ENCODE assay signal across 10 mouse cellular contexts in the genomic region with DNA sequence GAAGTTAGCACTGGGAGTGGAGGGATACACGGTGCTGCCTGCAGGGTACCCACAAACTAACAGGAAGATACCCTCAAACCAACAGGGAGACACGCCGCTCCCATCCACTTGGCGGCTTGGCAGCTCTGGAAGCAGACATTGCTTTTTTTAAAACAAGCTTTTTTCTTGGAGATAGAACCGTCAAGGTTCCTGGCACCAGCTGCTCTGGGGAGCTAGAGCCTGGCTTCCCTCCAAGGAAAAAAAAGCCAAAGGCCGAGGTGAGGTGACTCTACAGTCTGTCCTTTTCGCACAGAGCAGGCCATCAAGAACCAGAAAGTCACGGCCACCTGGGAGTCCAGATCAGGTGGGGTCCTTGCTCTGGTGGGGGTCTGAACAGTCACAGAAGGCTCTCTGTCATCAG.
DNase-seq lines count a peak whose midpoint lies in the region; ATAC-seq and TF ChIP-seq lines count a peak whose summit lies in the region.
"Had no signal": no experiment of that assay in that cellular context is flagged by ENCODE, and none has a peak within 500 bp of the region (broad histone marks: within the 10 kb centered on the region; RNA-seq: fewer than 3 reads in every experiment).

No protein-coding gene starts in this region.

- peaks cover 69% of the 10 kb centered on the region for H3K4me1 ChIP-seq in hindbrain, embryonic 10.5 days (replicated peaks)
- peaks cover 18% of the 10 kb centered on the region for H3K4me1 ChIP-seq in hindbrain, embryonic 16.5 days (ENCODE audit: control insufficient read depth, insufficient read depth, low read depth, low read length)
- H3K4me1 ChIP-seq in stomach, embryonic 14.5 days (ENCODE audit: control insufficient read depth, insufficient read depth, low read length) = peaks cover 10% of the 10 kb centered on the region; the same call in 1 of the 2 replicates
- H3K4me1 ChIP-seq in stomach, postnatal 0 days (replicated peaks; ENCODE audit: control insufficient read depth, insufficient read depth) = no peaks in the 10 kb centered on the region
- peaks cover 44% of the 10 kb centered on the region for H3K4me1 ChIP-seq in heart, embryonic 16.5 days (ENCODE audit: control insufficient read depth, insufficient read depth, low read length)
- H3K4me1 ChIP-seq in hindbrain, postnatal 0 days (ENCODE audit: insufficient read depth, low read length) = peaks cover 19% of the 10 kb centered on the region

- H3K36me3 ChIP-seq in hindbrain, embryonic 10.5 days = no peaks in the 10 kb centered on the region
- no peaks in the 10 kb centered on the region for H3K36me3 ChIP-seq in hindbrain, embryonic 16.5 days (ENCODE audit: control insufficient read depth, insufficient read depth, low read length)
- peaks cover 3% of the 10 kb centered on the region; the same call in 1 of the 2 replicates for H3K36me3 ChIP-seq in stomach, embryonic 14.5 days (ENCODE audit: control insufficient read depth, insufficient read depth, low read length)
- H3K36me3 ChIP-seq in stomach, postnatal 0 days (ENCODE audit: control insufficient read depth, insufficient read depth, low read length) = no peaks in the 10 kb centered on the region
- no peaks in the 10 kb centered on the region for H3K36me3 ChIP-seq in heart, embryonic 16.5 days (ENCODE audit: control insufficient read depth, insufficient read depth)
- H3K36me3 ChIP-seq in hindbrain, postnatal 0 days (ENCODE audit: insufficient read depth, low read length) = no peaks in the 10 kb centered on the region
- H3K36me3 ChIP-seq: limb, embryonic 15.5 days had no signal

- H3K27ac ChIP-seq in hindbrain, embryonic 10.5 days = peak overlapping the region; percentile 66; the same call in 1 of the 2 replicates
- H3K27ac ChIP-seq in hindbrain, embryonic 16.5 days (ENCODE audit: low read depth, low read length) = no peak overlapping the region
- peak overlapping the region; percentile 52; the same call in 1 of the 2 replicates for H3K27ac ChIP-seq in stomach, embryonic 14.5 days (ENCODE audit: low read length)
- H3K27ac ChIP-seq in stomach, postnatal 0 days (replicated peaks) = no peak overlapping the region
- H3K27ac ChIP-seq in heart, embryonic 16.5 days (ENCODE audit: low read length) = peak overlapping the region; percentile 74
- no peak overlapping the region for H3K27ac ChIP-seq in hindbrain, postnatal 0 days
- H3K27ac ChIP-seq: limb, embryonic 15.5 days had no signal

- no peak for DNase-seq in hindbrain, embryonic 10.5 days (ENCODE audit: low spot score)
- DNase-seq in stomach, postnatal 0 days (ENCODE audit: low spot score) = no peak
- peak; percentile 41 for DNase-seq in testis, postnatal 14 days (ENCODE audit: low spot score)
- no peak for DNase-seq in hindbrain, postnatal 0 days (ENCODE audit: low spot score)
- DNase-seq: midbrain, embryonic 14.5 days had no signal

- no peak overlapping the region for H3K4me2 ChIP-seq in hindbrain, embryonic 16.5 days (ENCODE audit: low read length)
- no peak overlapping the region for H3K4me2 ChIP-seq in stomach, embryonic 14.5 days (replicated peaks; ENCODE audit: low read depth, low read length)
- H3K4me2 ChIP-seq in stomach, postnatal 0 days (replicated peaks; ENCODE audit: low read depth) = no peak overlapping the region
- no peak overlapping the region for H3K4me2 ChIP-seq in heart, embryonic 16.5 days (ENCODE audit: low read depth, low read length)
- H3K4me2 ChIP-seq in hindbrain, postnatal 0 days (ENCODE audit: low read depth, low read length) = no peak overlapping the region
- H3K4me2 ChIP-seq: limb, embryonic 15.5 days had no signal

- no peak for TF ChIP-seq EP300 in stomach, postnatal 0 days (optimal IDR thresholded peaks at IDR 0.05)

- H3K9me3 ChIP-seq in hindbrain, embryonic 10.5 days = no peaks in the 10 kb centered on the region
- H3K9me3 ChIP-seq in hindbrain, embryonic 16.5 days (ENCODE audit: control insufficient read depth, low read length) = no peaks in the 10 kb centered on the region
- no peaks in the 10 kb centered on the region for H3K9me3 ChIP-seq in stomach, embryonic 14.5 days (ENCODE audit: control insufficient read depth, low read depth, low read length)
- H3K9me3 ChIP-seq in stomach, postnatal 0 days (ENCODE audit: control insufficient read depth, low read length) = no peaks in the 10 kb centered on the region
- H3K9me3 ChIP-seq in heart, embryonic 16.5 days (replicated peaks; ENCODE audit: control insufficient read depth, low read length) = no peaks in the 10 kb centered on the region
- no peaks in the 10 kb centered on the region for H3K9me3 ChIP-seq in hindbrain, postnatal 0 days (ENCODE audit: low read length)
- H3K9me3 ChIP-seq: limb, embryonic 15.5 days had no signal

- no peak overlapping the region for H3K4me3 ChIP-seq in hindbrain, embryonic 10.5 days
- H3K4me3 ChIP-seq in hindbrain, embryonic 16.5 days (ENCODE audit: low read length) = no peak overlapping the region
- H3K4me3 ChIP-seq in stomach, embryonic 14.5 days (ENCODE audit: low read depth, low read length) = no peak overlapping the region
- H3K4me3 ChIP-seq in stomach, postnatal 0 days (ENCODE audit: low read depth, low read length) = no peak overlapping the region
- H3K4me3 ChIP-seq in heart, embryonic 16.5 days (ENCODE audit: low read length) = no peak overlapping the region
- H3K4me3 ChIP-seq in hindbrain, postnatal 0 days (ENCODE audit: low read length) = no peak overlapping the region
- H3K4me3 ChIP-seq: limb, embryonic 15.5 days had no signal

- peaks cover 22% of the 10 kb centered on the region for H3K27me3 ChIP-seq in hindbrain, embryonic 10.5 days (ENCODE audit: insufficient read depth, poor library complexity, severe bottlenecking)
- no peaks in the 10 kb centered on the region; the same call in 1 of the 2 replicates for H3K27me3 ChIP-seq in hindbrain, embryonic 16.5 days (replicated peaks; ENCODE audit: control insufficient read depth, insufficient read depth, low read length)
- H3K27me3 ChIP-seq in stomach, embryonic 14.5 days (ENCODE audit: control insufficient read depth, insufficient read depth, low read length) = no peaks in the 10 kb centered on the region
- H3K27me3 ChIP-seq in stomach, postnatal 0 days (ENCODE audit: control insufficient read depth, insufficient read depth, low read length) = no peaks in the 10 kb centered on the region
- no peaks in the 10 kb centered on the region for H3K27me3 ChIP-seq in heart, embryonic 16.5 days (ENCODE audit: control insufficient read depth, insufficient read depth, low read length)
- no peaks in the 10 kb centered on the region for H3K27me3 ChIP-seq in hindbrain, postnatal 0 days (ENCODE audit: insufficient read depth, low read length)
- H3K27me3 ChIP-seq: limb, embryonic 15.5 days had no signal

- 57% methylated on average over 8 of the region's 8 CpGs for WGBS in hindbrain, embryonic 10.5 days
- 51% methylated on average over 8 of the region's 8 CpGs for WGBS in hindbrain, embryonic 16.5 days
- 38% methylated on average over 8 of the region's 8 CpGs for WGBS in stomach, embryonic 14.5 days
- WGBS in stomach, postnatal 0 days = 30% methylated on average over 8 of the region's 8 CpGs
- 19% methylated on average over 8 of the region's 8 CpGs for WGBS in heart, embryonic 16.5 days
- 27% methylated on average over 8 of the region's 8 CpGs for WGBS in hindbrain, postnatal 0 days

- no peak for TF ChIP-seq CTCF in stomach, postnatal 0 days (IDR thresholded peaks at IDR 0.05; ENCODE audit: low read depth)
- no peak for TF ChIP-seq CTCF in hindbrain, postnatal 0 days (IDR thresholded peaks at IDR 0.05; ENCODE audit: low read depth)

- H3K9ac ChIP-seq in hindbrain, embryonic 16.5 days (ENCODE audit: low read depth, low read length) = no peak overlapping the region
- no peak overlapping the region for H3K9ac ChIP-seq in stomach, embryonic 14.5 days (replicated peaks; ENCODE audit: low read depth, low read length)
- H3K9ac ChIP-seq in stomach, postnatal 0 days (ENCODE audit: low read length) = no peak overlapping the region
- H3K9ac ChIP-seq in heart, embryonic 16.5 days (ENCODE audit: low read length) = peak overlapping the region; percentile 42
- no peak overlapping the region for H3K9ac ChIP-seq in hindbrain, postnatal 0 days (replicated peaks; ENCODE audit: low read length)
- H3K9ac ChIP-seq: limb, embryonic 15.5 days had no signal

- no peak for ATAC-seq in hindbrain, embryonic 16.5 days
- no peak for ATAC-seq in stomach, embryonic 14.5 days (ENCODE audit: insufficient number of reproducible peaks, insufficient read depth, low FRiP score, low read depth)
- no peak for ATAC-seq in stomach, postnatal 0 days (ENCODE audit: low FRiP score, low TSS enrichment)
- no peak for ATAC-seq in heart, embryonic 16.5 days (replicated peaks; ENCODE audit: extremely low read depth, insufficient read depth, low FRiP score)
- no peak for ATAC-seq in granulocyte monocyte progenitor cell, adult 5-6 weeks (replicated peaks; ENCODE audit: poor library complexity, severe bottlenecking)
- ATAC-seq in hindbrain, postnatal 0 days = no peak

Comparison
In these comparisons a context has a peak if more than half of its experiments do, and no peak if none do; other contexts are left out.
1. H3K27ac ChIP-seq: peak in hindbrain, embryonic 10.5 days (single experiment), stomach, embryonic 14.5 days (single experiment) and heart, embryonic 16.5 days (single experiment); none in hindbrain, embryonic 16.5 days (single experiment), stomach, postnatal 0 days (single experiment) and hindbrain, postnatal 0 days (single experiment).